Mouse (Mus musculus): ENCODE results near the gene Sbp.

Gene Sbp

GRCm38 (mm10) chr17:23992789-23993553 is 51.5 kb downstream of the Sbp start:
- DNase-seq: no peak

GRCm38 (mm10) chr17:23993559-23994428 is 52.3 kb downstream of the Sbp start:
- DNase-seq: peak; percentile 97

- no peak for DNase-seq
These were observed 53.2 kb downstream of the Sbp start for GRCm38 (mm10) chr17:23994667-23995066.

Measured in thymus, postnatal 4 days (tissue).